Mouse (Mus musculus) ES-E14 (cell line): ENCODE measurements at regions not wholly inside any gene's neighbourhood (a gene's known extent, or its start where the extent isn't known, plus 50 kb on each side); places are given as distances from the start of the nearest gene placed in this dataset.

Source experiments
- HCFC1 ChIP-seq: IDR thresholded peaks from 2 replicates; pipeline ENCODE4 v1.6.1; 2012; ENCODE audit warnings: low read length, inconsistent platforms, borderline replicate concordance; ENCODE audit not compliant: insufficient read depth
- MAFK ChIP-seq: IDR thresholded peaks from 2 replicates; pipeline ENCODE4 v1.6.1; 2014; ENCODE audit warnings: mild to moderate bottlenecking, low read depth, low read length, inconsistent platforms; ENCODE audit not compliant: insufficient read depth
- ZNF384 ChIP-seq: IDR thresholded peaks from 2 replicates; pipeline ENCODE4 v1.6.1; 2012; ENCODE audit warnings: low read depth, low read length, inconsistent platforms

- no peak for TF ChIP-seq ZNF384
- TF ChIP-seq MAFK: no peak
- TF ChIP-seq HCFC1: no peak
These were observed 63.1 kb upstream of the Cxcl12 start for GRCm38 (mm10) chr6:117105182-117105589.
